Mouse (Mus musculus): ENCODE results near the gene Caln1. TPM values are rescaled to one million over a fixed set of nuclear protein-coding genes. Genes with fewer than 3 reads are reported as not detected.
A peak's percentile ranks its signal among the peaks of the same experiment; 100 is the strongest.

The Caln1 gene
- polyA plus RNA-seq, 1 experiment from 2014 or later = 0.11 TPM

DNA sequence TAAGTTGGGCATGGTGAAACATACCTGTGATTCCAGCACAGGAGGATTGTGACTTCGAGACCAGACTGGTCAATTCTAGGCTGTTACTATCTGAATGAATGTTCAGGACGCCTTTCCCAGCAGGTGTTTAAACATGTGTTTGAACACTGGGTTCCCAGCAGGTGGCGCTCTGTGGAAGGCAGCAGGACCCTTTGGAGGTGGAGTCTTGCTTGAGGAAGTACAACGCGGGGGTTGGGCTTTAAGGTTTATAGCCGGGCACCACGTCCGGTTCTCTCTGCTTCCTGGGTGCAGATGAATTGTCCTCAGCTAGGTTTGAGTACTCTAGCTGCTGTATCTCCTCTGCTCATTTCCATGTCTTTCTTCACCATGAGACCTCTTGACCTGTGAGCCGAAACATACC, 349.1 kb downstream of the Caln1 start:
- Histone ChIP-seq H3K36me3 (ENCODE audit: insufficient read depth, low read length) (no peaks in the 10 kb centered on the region), H3K9me3 (replicated peaks; ENCODE audit: low read length) (no peaks in the 10 kb centered on the region), H3K9ac (ENCODE audit: low read depth, low read length) (no peak overlapping the region), H3K4me1 (replicated peaks; ENCODE audit: insufficient read depth, low read length) (no peaks in the 10 kb centered on the region), H3K27me3 (ENCODE audit: insufficient read depth, low read length) (no peaks in the 10 kb centered on the region), H3K27ac (no peak overlapping the region), H3K4me3 (replicated peaks; ENCODE audit: low read depth, low read length) (no peak overlapping the region), H3K4me2 (ENCODE audit: low read length) (no peak overlapping the region)
- 55% methylated on average over 9 of the region's 9 CpGs for WGBS
- peak; percentile 56; the same call in 1 of the 2 replicates for TF ChIP-seq CTCF (IDR thresholded peaks at IDR 0.05; ENCODE audit: low read depth)
- ATAC-seq (replicated peaks; ENCODE audit: low FRiP score, low read depth) = no peak
- DNase-seq (ENCODE audit: low spot score) = peak; percentile 10

DNA sequence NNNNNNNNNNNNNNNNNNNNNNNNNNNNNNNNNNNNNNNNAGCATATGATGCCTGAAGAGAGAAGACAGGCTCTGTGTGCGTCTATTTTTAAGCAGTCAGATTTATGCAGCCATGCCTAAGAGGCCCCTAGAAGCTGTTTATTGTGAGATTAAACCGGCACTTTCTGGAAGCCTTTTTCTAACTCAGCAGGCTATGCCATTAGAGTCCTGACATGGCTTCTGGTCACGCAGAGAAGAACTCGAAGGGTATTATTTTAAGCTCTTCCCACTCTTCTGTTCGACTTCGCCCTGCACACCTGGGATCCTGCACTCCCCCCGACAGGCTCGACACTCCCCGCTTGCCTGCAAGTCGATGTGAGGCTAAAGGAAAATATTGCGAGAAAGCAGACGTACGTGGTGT, 372.9 kb downstream of the Caln1 start:
- H3K4me1 ChIP-seq (replicated peaks; ENCODE audit: insufficient read depth, low read length) = no peaks in the 10 kb centered on the region
- H3K27me3 ChIP-seq (ENCODE audit: insufficient read depth, low read length) = no peaks in the 10 kb centered on the region
- DNase-seq (ENCODE audit: low spot score) = no peak
- WGBS = 73% methylated on average over 13 of the region's 13 CpGs
- no peak overlapping the region for H3K4me2 ChIP-seq (ENCODE audit: low read length)
- no peak overlapping the region for H3K4me3 ChIP-seq (replicated peaks; ENCODE audit: low read depth, low read length)
- H3K9me3 ChIP-seq (replicated peaks; ENCODE audit: low read length) = no peaks in the 10 kb centered on the region
- no peak for TF ChIP-seq CTCF (IDR thresholded peaks at IDR 0.05; ENCODE audit: low read depth)
- no peak overlapping the region for H3K27ac ChIP-seq
- H3K36me3 ChIP-seq (ENCODE audit: insufficient read depth, low read length) = no peaks in the 10 kb centered on the region
- ATAC-seq (replicated peaks; ENCODE audit: low FRiP score, low read depth) = no peak
- no peak overlapping the region for H3K9ac ChIP-seq (ENCODE audit: low read depth, low read length)

DNA sequence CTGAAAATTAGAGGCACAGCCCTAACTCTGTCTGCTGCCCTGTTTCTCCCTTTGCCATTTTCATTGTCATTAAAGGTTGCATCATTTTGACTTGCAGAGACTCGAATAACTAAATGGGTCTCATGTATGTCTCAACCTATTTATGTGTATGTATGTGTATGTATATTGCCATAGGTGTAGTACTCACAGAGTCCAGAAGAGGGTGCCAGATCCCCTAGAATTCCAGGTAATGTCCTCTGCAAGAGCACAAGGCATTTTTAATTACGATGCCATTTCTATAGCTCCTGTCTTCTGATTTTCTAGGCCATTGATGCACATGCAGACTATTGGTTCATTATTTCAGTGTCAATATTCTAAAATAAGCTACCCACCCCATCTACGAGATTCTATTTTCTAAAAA, 388.3 kb downstream of the Caln1 start:
- H3K27ac ChIP-seq = no peak overlapping the region
- WGBS = 94% methylated on average over 3 of the region's 3 CpGs
- no peak overlapping the region for H3K4me2 ChIP-seq (ENCODE audit: low read length)
- H3K4me1 ChIP-seq (replicated peaks; ENCODE audit: insufficient read depth, low read length) = no peaks in the 10 kb centered on the region
- TF ChIP-seq CTCF (IDR thresholded peaks at IDR 0.05; ENCODE audit: low read depth) = peak; percentile 40
- no peak for DNase-seq (ENCODE audit: low spot score)
- H3K9ac ChIP-seq (ENCODE audit: low read depth, low read length) = no peak overlapping the region
- no peak overlapping the region for H3K4me3 ChIP-seq (replicated peaks; ENCODE audit: low read depth, low read length)
- no peaks in the 10 kb centered on the region for H3K36me3 ChIP-seq (ENCODE audit: insufficient read depth, low read length)
- H3K27me3 ChIP-seq (ENCODE audit: insufficient read depth, low read length) = no peaks in the 10 kb centered on the region
- no peak for ATAC-seq (replicated peaks; ENCODE audit: low FRiP score, low read depth)
- no peaks in the 10 kb centered on the region for H3K9me3 ChIP-seq (replicated peaks; ENCODE audit: low read length)

DNA sequence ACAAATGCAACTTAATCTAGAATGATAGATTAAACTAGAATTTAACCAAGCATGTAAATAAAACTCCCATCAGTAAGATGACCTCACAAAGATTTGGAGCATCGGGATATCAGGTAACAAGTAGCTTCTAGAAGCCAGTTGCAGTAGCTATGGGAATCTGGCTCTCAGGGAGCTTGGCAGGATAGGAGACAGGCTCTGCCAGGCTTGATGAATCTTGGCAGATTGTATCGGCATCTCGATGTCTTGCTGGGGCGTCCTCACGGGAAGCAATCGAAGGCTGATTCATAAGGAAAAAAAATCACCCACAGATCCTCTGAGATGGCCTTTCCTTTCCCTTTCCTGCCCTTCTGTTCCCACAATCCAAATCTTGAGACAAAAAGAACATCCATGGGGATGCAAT, 396.5 kb downstream of the Caln1 start:
- Histone ChIP-seq H3K4me1 (replicated peaks; ENCODE audit: insufficient read depth, low read length) (no peaks in the 10 kb centered on the region), H3K36me3 (ENCODE audit: insufficient read depth, low read length) (no peaks in the 10 kb centered on the region), H3K4me2 (ENCODE audit: low read length) (no peak overlapping the region), H3K27ac (no peak overlapping the region), H3K4me3 (replicated peaks; ENCODE audit: low read depth, low read length) (no peak overlapping the region), H3K9ac (ENCODE audit: low read depth, low read length) (no peak overlapping the region), H3K9me3 (replicated peaks; ENCODE audit: low read length) (no peaks in the 10 kb centered on the region), H3K27me3 (ENCODE audit: insufficient read depth, low read length) (no peaks in the 10 kb centered on the region)
- DNase-seq (ENCODE audit: low spot score) (no peak), ATAC-seq (replicated peaks; ENCODE audit: low FRiP score, low read depth) (no peak)
- TF ChIP-seq CTCF (IDR thresholded peaks at IDR 0.05; ENCODE audit: low read depth) = no peak
- 92% methylated on average over 6 of the region's 6 CpGs for WGBS

DNA sequence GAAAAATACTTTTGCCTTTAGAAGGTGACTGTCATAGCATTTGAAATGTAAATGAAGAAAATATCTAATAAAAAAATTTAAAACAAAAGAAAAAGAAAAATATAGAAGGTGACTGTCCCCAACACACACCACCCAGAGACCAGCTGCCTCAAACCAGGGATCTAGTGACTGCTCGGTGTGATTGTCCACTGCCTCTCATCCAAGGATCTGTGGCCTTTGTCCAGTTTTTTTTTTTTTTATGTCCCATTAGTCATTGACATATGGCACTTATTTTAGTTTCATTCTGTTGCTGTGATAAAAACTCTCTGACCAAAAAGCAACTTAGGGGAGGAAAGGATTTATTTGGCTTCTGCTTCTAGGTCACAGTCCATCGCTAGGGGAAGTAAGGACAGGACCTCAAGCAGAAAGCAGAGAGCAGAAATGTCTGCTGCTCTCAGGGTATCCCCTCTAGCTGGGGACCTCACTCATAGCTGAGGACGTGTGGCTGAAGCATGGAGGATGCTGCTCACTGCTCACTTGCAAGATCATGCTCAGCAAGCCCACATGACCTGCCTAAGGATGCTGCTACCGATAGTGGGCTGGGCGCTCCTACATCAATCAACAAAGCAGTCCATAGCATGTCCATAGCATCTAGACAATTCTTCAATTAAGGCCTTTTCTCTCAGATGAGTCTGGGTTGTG, 401.9 kb downstream of the Caln1 start:
- H3K27ac ChIP-seq = no peak overlapping the region
- TF ChIP-seq CTCF (IDR thresholded peaks at IDR 0.05; ENCODE audit: low read depth) = no peak
- H3K4me3 ChIP-seq (replicated peaks; ENCODE audit: low read depth, low read length) = no peak overlapping the region
- H3K27me3 ChIP-seq (ENCODE audit: insufficient read depth, low read length) = no peaks in the 10 kb centered on the region
- H3K36me3 ChIP-seq (ENCODE audit: insufficient read depth, low read length) = no peaks in the 10 kb centered on the region
- WGBS = 73% methylated on average over 5 of the region's 5 CpGs
- no peak overlapping the region for H3K4me2 ChIP-seq (ENCODE audit: low read length)
- no peak overlapping the region for H3K9ac ChIP-seq (ENCODE audit: low read depth, low read length)
- no peaks in the 10 kb centered on the region for H3K9me3 ChIP-seq (replicated peaks; ENCODE audit: low read length)
- no peaks in the 10 kb centered on the region for H3K4me1 ChIP-seq (replicated peaks; ENCODE audit: insufficient read depth, low read length)
- ATAC-seq (replicated peaks; ENCODE audit: low FRiP score, low read depth) (no peak), DNase-seq (ENCODE audit: low spot score) (no peak)

DNA sequence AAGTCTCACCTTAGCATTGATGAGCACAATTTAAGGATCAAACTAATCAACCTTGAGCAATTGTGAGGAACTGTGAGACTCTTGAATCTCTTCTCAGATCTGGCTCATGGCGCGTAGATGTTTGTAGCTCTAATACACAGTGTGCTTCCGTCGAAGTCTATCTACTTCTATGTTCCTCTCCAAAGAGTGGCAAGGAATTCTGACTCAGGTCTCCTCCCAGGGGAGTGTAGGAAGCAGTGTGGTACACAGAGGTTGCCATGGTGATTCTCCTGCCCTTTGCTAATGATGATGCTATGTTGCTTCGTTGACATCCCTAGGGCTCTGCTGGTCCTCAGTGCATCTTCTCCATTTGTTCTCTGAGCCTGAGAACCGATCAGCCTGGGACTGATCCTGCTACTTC, 403.2 kb downstream of the Caln1 start:
- Histone ChIP-seq H3K36me3 (ENCODE audit: insufficient read depth, low read length) (no peaks in the 10 kb centered on the region), H3K9me3 (replicated peaks; ENCODE audit: low read length) (no peaks in the 10 kb centered on the region), H3K4me3 (replicated peaks; ENCODE audit: low read depth, low read length) (no peak overlapping the region), H3K9ac (ENCODE audit: low read depth, low read length) (no peak overlapping the region), H3K4me1 (replicated peaks; ENCODE audit: insufficient read depth, low read length) (no peaks in the 10 kb centered on the region), H3K27me3 (ENCODE audit: insufficient read depth, low read length) (no peaks in the 10 kb centered on the region), H3K27ac (no peak overlapping the region), H3K4me2 (ENCODE audit: low read length) (no peak overlapping the region)
- TF ChIP-seq CTCF (IDR thresholded peaks at IDR 0.05; ENCODE audit: low read depth) = no peak
- DNase-seq (ENCODE audit: low spot score) = no peak
- no peak for ATAC-seq (replicated peaks; ENCODE audit: low FRiP score, low read depth)
- WGBS = 85% methylated on average over 6 of the region's 6 CpGs

DNA sequence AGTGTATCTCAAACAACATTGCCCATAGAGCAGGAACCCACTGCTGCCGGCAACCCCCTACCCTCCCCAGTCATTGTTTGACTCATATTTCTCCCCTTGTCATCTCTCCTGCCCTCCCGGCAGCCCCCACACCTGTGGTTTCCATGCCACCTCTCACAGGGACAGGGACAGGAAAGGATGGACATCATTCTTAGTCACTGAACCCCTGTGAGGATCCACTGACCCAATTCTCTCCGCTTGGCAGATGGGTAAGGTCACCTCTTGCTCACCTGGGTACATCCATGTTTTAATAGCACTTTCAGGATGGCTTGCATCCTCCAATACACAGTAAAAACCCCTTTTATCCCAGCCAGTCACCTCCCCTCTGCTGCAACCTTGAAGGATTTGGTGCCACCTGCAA, 405.7 kb downstream of the Caln1 start:
- no peaks in the 10 kb centered on the region for H3K9me3 ChIP-seq (replicated peaks; ENCODE audit: low read length)
- no peaks in the 10 kb centered on the region for H3K27me3 ChIP-seq (ENCODE audit: insufficient read depth, low read length)
- H3K4me2 ChIP-seq (ENCODE audit: low read length) = no peak overlapping the region
- no peak overlapping the region for H3K27ac ChIP-seq
- 77% methylated on average over 3 of the region's 3 CpGs for whole genome bisulfite sequencing
- DNase-seq (ENCODE audit: low spot score) (no peak), ATAC-seq (replicated peaks; ENCODE audit: low FRiP score, low read depth) (no peak)
- no peak overlapping the region for H3K4me3 ChIP-seq (replicated peaks; ENCODE audit: low read depth, low read length)
- H3K36me3 ChIP-seq (ENCODE audit: insufficient read depth, low read length) = no peaks in the 10 kb centered on the region
- H3K4me1 ChIP-seq (replicated peaks; ENCODE audit: insufficient read depth, low read length) = no peaks in the 10 kb centered on the region
- H3K9ac ChIP-seq (ENCODE audit: low read depth, low read length) = no peak overlapping the region
- no peak for TF ChIP-seq CTCF (IDR thresholded peaks at IDR 0.05; ENCODE audit: low read depth)
